Mouse (Mus musculus) hindbrain, embryonic 10.5 days (tissue): ENCODE results near the gene Brf1. TPM values are rescaled to one million over a fixed set of nuclear protein-coding genes. Genes with fewer than 3 reads are reported as not detected.

Source experiments
- DNase-seq: peaks from one replicate; pipeline ENCODE4 v3.0.0-alpha.2; 2017; ENCODE audit warnings: low spot score
- H3K27ac ChIP-seq: fragments of 300-500 bp; sonication (generic); 2 replicates; pipeline ENCODE4 v1.5.1; 2016; ENCODE audit warnings: mild to moderate bottlenecking, moderate library complexity
- H3K27me3 ChIP-seq: fragments of 300-500 bp; sonication (generic); 2 replicates; pipeline ENCODE4 v1.6.1; 2016; ENCODE audit warnings: mild to moderate bottlenecking; ENCODE audit not compliant: poor library complexity, insufficient read depth, severe bottlenecking
- H3K36me3 ChIP-seq: fragments of 300-500 bp; sonication (generic); 2 replicates; pipeline ENCODE4 v1.6.1; 2016; ENCODE audit warnings: mild to moderate bottlenecking, moderate library complexity
- H3K4me1 ChIP-seq: fragments of 300-500 bp; sonication (generic); replicated peaks from 2 replicates; pipeline ENCODE4 v1.6.1; 2016; ENCODE audit warnings: mild to moderate bottlenecking
- H3K4me3 ChIP-seq: fragments of 300-500 bp; sonication (generic); 2 replicates; pipeline ENCODE4 v1.5.1; 2016; ENCODE audit warnings: mild to moderate bottlenecking, moderate library complexity
- H3K9me3 ChIP-seq: fragments of 300-500 bp; sonication (generic); 2 replicates; pipeline ENCODE4 v1.6.1; 2016; ENCODE audit warnings: mild to moderate bottlenecking, moderate library complexity
- WGBS: fragments of 180-500 bp; shearing (Covaris S2); methylation state at CpG from one replicate; pipeline ENCODE4 v1.1.7; 2016; 5-methylcytosine and 5-hydroxymethylcytosine counted together
- polyA plus RNA-seq: library from polyadenylated mRNA; unstranded; fragments of >200 nt; fragmentation: Nextera tagmentation; extraction: Ambion mirVana; gene quantifications from 2 replicates; pipeline ENCODE4 v1.2.1, GENCODE M21; 2016

Gene Brf1
- polyA plus RNA-seq, 1 experiment from 2014 or later, result 55.4 TPM

DNA sequence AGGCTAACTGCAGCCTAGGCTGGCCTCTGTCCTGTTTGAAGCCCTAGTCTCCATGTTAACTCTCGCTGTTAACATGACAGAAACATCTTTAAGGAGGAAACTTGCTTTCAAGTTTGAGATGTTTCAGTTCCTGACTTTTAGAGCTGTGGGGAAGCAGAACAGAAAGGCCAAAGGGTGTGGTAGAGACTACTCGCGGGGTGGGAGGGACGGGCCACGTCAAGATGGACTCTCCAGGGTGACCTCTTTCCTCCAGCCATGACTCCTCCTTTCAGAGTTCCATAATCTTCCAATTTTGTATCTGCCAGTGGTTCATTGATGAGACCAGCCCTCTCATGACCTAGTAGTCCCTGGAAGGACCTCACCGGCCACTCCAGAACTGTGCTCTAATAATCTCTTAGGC, 30.9 kb upstream of the Brf1 start:
- peaks cover 15% of the 10 kb centered on the region for H3K36me3 ChIP-seq
- no peak overlapping the region for H3K4me3 ChIP-seq
- H3K27ac ChIP-seq, result peak overlapping the region; percentile 56
- H3K9me3 ChIP-seq, result no peaks in the 10 kb centered on the region
- no peak for DNase-seq
- H3K27me3 ChIP-seq, result no peaks in the 10 kb centered on the region
- peaks cover 61% of the 10 kb centered on the region for H3K4me1 ChIP-seq
- WGBS, result 92% methylated on average over 6 of the region's 6 CpGs

DNA sequence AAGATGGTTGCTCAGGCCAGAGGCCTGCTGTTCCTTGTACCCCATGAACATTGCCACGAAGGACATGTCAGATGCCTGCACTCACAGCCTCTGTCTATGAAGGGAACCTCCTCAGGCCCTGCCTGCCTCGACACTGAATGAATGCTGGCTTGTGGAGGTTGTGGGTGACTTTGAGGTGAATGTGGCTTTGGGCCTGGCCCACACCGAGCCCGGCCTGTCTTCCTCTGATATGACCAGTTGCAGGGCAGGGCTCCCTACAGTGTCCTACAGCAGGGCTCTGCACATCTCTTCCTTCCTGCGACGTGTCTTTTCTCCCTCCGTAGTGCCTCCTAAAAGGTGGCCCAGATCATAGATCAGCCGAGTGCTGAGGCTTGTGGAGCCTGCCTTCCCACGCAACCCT, 30.5 kb upstream of the Brf1 start:
- DNase-seq, result no peak
- 87% methylated on average over 9 of the region's 9 CpGs for WGBS
- H3K36me3 ChIP-seq, result peaks cover 18% of the 10 kb centered on the region
- H3K27me3 ChIP-seq, result no peaks in the 10 kb centered on the region
- H3K27ac ChIP-seq, result peak overlapping the region; percentile 56; the same call in 1 of the 2 replicates
- H3K9me3 ChIP-seq, result no peaks in the 10 kb centered on the region
- peaks cover 61% of the 10 kb centered on the region for H3K4me1 ChIP-seq
- no peak overlapping the region for H3K4me3 ChIP-seq

DNA sequence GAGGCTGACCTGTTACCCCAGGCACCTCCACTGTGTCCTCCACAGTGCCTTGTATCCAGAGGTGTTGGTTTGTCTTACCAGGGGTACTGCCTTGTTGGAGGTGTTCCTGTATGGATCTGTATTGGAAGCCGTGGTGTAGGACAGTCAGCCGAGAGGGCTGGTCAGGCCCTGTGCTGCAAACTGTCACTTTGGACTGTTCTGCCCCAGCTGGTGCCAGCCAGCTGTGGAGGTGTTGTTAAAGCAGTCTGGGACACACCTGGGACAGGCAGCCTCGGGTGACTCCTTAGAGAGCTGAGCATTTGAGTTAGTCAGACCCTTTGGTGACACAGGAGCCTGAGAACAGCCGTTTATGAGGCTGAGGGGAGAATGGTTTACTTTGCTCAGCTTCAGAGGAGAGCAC, 29.5 kb upstream of the Brf1 start:
- peaks cover 61% of the 10 kb centered on the region for H3K4me1 ChIP-seq
- DNase-seq, result no peak
- H3K9me3 ChIP-seq, result no peaks in the 10 kb centered on the region
- no peaks in the 10 kb centered on the region for H3K27me3 ChIP-seq
- H3K27ac ChIP-seq, result 0 out of 2 replicates have a peak overlapping the region, but pooled peaks have one; percentile 23
- 75% methylated on average over 4 of the region's 4 CpGs for WGBS
- H3K36me3 ChIP-seq, result peaks cover 28% of the 10 kb centered on the region
- no peak overlapping the region for H3K4me3 ChIP-seq

DNA sequence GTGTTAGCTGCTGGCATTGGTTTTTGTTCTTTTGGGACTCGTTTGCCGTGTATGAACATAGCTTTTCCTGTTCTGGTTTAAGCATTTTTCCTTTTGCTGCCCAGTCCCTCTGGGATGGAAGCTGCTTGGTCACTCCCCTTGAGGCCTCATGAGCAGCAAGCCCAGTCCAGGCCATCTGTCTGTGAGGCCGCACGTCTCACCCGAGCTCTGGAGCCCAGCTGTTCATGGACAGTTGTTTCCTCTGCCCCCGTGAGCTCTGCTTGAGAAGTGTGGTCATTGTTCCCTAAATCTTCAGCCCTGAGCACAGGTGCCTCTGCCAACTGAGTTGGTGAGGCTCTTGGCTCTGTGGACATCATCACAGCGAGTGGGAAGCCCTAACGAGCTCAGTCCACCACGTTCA, 28.4 kb upstream of the Brf1 start:
- Histone ChIP-seq H3K4me3 (no peak overlapping the region), H3K27ac (peak overlapping the region; percentile 76), H3K27me3 (no peaks in the 10 kb centered on the region), H3K36me3 (peaks cover 36% of the 10 kb centered on the region), H3K9me3 (no peaks in the 10 kb centered on the region), H3K4me1 (peaks cover 63% of the 10 kb centered on the region)
- 77% methylated on average over 9 of the region's 9 CpGs for WGBS
- peak; percentile 15 for DNase-seq

DNA sequence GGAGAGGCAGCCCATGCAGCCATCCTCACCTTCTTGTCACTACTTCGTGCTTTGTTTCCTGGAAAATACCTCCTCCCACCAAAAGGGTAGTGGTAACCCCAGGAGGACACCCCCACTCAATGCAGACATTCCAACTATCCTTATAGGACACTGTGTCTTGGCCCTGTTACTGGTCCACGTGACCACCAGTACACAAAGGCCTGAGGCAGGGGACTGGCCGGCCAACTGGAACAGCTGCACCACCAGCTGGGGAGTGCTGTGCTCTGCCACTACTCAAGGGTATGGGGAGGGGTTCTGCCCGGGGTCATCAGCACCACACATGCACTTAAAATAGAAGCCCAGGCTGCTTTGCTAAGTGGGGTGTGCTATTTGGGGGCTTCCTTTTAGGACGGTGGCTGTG, 27.6 kb upstream of the Brf1 start:
- H3K4me3 ChIP-seq, result no peak overlapping the region
- peaks cover 59% of the 10 kb centered on the region for H3K4me1 ChIP-seq
- peak overlapping the region; percentile 76 for H3K27ac ChIP-seq
- H3K27me3 ChIP-seq, result no peaks in the 10 kb centered on the region
- 54% methylated on average over 5 of the region's 5 CpGs for WGBS
- H3K36me3 ChIP-seq, result peaks cover 41% of the 10 kb centered on the region
- peak; percentile 54 for DNase-seq
- no peaks in the 10 kb centered on the region for H3K9me3 ChIP-seq

DNA sequence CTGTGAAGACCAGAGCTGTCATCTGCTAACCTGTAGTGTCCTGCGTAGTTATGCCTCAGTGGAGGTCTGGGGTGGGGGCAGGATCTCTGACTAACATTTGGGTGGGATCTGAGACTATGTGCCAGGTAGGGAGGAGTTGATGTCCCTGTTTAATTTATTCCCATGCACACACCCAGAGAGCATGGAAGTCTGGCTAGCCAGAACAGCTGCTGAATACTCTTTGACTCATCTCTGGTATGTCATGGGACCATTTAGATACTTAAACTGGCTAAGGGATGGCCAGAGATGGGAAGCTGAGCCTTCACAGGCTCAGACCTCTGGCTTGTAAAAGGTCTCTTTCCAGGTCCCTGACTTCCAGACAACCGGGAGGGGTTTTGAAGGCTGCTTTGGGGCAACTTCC, 27.0 kb upstream of the Brf1 start:
- Histone ChIP-seq H3K27ac (peak overlapping the region; percentile 76), H3K4me3 (no peak overlapping the region), H3K4me1 (peaks cover 53% of the 10 kb centered on the region), H3K9me3 (no peaks in the 10 kb centered on the region), H3K27me3 (no peaks in the 10 kb centered on the region), H3K36me3 (peaks cover 44% of the 10 kb centered on the region)
- WGBS, result 83% methylated on average over 2 of the region's 2 CpGs
- DNase-seq, result no peak

DNA sequence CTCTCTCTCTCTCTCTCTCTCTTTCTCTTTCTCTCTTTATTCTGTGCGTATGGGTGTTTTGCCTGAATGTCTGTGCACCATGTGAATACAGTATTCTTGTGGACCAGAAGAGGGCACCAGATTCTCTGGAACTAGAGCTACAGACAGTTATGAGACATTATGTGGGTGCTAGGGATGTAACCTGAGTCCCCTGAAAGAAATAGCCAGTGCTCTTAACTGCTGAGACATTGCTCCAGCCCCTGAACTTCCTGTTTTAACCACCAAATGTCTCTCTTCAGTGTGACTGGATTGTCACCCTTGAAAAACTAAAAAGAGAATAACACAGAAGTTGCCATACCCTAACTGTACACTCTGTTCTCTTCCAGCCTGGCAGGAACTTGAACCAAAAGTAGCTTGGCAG, 26.1 kb upstream of the Brf1 start:
- peaks cover 49% of the 10 kb centered on the region for H3K36me3 ChIP-seq
- no peak overlapping the region for H3K4me3 ChIP-seq
- no peaks in the 10 kb centered on the region for H3K27me3 ChIP-seq
- 95% methylated on average over 1 of the region's 1 CpGs for WGBS
- peaks cover 44% of the 10 kb centered on the region for H3K4me1 ChIP-seq
- no peaks in the 10 kb centered on the region for H3K9me3 ChIP-seq
- H3K27ac ChIP-seq, result no peak overlapping the region
- no peak for DNase-seq

DNA sequence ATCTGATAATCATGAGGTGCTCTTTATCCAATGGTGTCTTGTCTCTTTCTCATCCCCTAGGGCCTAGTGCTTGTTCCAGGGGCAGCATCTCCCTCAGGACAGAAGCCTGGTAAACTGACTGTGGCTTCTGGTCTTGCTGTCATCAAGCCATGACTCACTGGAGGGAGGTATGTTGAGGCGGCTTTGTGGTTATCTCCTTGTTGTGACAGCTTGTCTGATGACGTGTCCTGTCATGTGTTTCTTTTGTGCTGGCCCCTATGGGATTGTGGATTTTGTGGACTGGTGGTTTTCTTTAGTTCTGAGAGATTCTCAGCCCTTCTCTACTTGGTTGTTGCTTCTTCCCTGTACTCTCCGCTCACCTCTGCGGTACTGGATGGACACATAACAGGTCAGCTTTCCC, 22.6 kb upstream of the Brf1 start:
- Histone ChIP-seq H3K9me3 (no peaks in the 10 kb centered on the region), H3K27ac (no peak overlapping the region), H3K4me3 (no peak overlapping the region), H3K4me1 (peaks cover 17% of the 10 kb centered on the region), H3K36me3 (peaks cover 69% of the 10 kb centered on the region), H3K27me3 (no peaks in the 10 kb centered on the region)
- no peak for DNase-seq
- whole genome bisulfite sequencing, result 83% methylated on average over 4 of the region's 4 CpGs

DNA sequence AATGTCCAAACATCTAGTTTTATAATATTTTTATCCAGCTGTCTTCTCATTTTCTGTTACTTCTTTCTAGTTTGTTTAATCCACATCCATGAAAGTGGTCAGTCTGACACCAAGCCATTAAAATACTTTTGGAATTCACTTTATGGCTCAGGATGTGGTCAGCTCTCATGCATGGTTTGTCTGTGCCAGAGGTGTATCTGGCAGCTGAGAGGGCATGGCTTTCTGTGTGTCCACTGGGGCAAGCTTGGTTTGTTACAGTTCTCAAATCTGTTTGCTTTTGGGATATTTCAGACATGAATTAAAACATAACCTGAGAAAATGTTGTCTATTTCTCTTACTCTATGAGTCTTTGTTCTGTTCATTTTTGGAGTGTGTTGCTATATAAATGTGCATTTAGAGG, 21.0 kb upstream of the Brf1 start:
- H3K36me3 ChIP-seq, result peaks cover 58% of the 10 kb centered on the region

DNA sequence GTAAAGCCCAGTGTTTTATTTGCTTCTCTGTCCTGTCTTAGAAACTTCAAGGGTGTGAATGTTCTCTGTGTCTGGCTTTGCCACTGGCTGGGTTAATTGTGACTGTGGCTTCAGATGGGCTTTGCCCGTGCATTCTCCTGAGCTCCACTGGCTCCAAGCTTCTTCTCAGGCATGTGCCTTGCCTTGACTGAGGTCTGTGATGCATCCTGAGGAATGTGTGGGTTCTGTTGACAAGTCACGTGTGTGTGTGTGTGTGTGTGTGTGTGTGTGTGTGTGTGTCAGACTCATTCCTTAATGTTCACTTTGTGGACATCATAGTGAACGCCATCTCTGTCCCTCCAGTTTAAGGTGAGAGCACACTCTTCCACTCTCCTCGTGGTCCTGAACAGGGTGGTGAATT, 18.3 kb upstream of the Brf1 start:
- H3K27me3 ChIP-seq, result no peaks in the 10 kb centered on the region
- DNase-seq, result no peak
- no peak overlapping the region for H3K27ac ChIP-seq
- peaks cover 37% of the 10 kb centered on the region for H3K36me3 ChIP-seq
- H3K4me3 ChIP-seq, result no peak overlapping the region
- WGBS, result 87% methylated on average over 4 of the region's 4 CpGs
- peaks cover 36% of the 10 kb centered on the region for H3K4me1 ChIP-seq
- H3K9me3 ChIP-seq, result no peaks in the 10 kb centered on the region

More for the DNA sequence above, 21.0 kb upstream of the Brf1 start:
- Histone ChIP-seq H3K4me1 (peaks cover 20% of the 10 kb centered on the region), H3K4me3 (no peak overlapping the region), H3K27me3 (no peaks in the 10 kb centered on the region), H3K9me3 (no peaks in the 10 kb centered on the region), H3K27ac (no peak overlapping the region)
- DNase-seq, result no peak

DNA sequence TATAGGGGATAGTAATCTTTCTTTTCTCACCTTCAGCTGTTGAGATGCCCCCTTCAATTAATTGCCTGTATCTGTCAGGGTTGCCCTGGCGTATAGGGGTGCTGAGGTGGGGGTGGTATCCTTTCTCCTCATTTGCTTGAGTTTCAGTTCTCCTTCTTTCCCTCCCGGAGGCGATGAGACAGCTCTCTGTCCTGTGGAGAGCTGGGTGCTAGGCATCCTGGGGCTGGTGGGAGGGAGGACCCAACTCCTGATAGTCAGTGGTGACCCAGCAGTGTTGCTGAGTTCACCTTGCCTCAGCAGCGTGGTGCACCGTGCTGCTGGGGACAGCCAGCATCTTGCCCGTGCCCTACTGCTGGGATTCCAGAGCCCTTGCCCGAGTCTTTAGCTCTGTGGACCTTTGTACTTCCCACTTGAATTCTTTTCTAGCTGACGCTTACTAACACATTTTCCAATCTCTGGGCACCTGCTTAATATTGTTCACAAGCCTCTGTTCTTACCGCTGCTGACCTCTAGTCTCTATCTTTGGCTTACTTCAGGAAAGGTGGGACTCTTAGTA, 17.0 kb upstream of the Brf1 start:
- peaks cover 48% of the 10 kb centered on the region for H3K4me1 ChIP-seq
- H3K27ac ChIP-seq, result no peak overlapping the region
- no peaks in the 10 kb centered on the region for H3K27me3 ChIP-seq
- H3K9me3 ChIP-seq, result no peaks in the 10 kb centered on the region
- peaks cover 29% of the 10 kb centered on the region for H3K36me3 ChIP-seq
- WGBS, result 83% methylated on average over 9 of the region's 9 CpGs
- no peak for DNase-seq
- H3K4me3 ChIP-seq, result no peak overlapping the region

DNA sequence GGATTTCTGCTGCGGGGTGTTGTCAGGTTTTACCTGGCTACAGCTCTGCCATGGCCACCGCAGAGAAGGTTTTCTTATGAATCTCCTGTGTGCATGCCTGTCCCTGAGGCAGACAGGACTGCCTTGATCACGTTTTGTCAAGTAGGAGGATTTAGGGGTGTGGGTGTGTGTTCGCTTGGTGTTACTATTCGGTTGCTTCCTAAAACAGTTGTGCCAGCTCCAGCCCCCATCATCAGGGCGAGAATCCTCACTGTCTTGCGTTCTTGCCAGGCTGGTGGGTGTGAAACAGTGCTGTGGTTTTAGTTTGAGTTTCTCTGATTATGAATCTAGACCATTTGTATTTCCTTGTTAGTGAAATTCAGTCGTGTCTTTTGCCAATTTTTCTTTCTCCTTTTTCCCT, 16.5 kb upstream of the Brf1 start:
- Histone ChIP-seq H3K4me1 (peaks cover 48% of the 10 kb centered on the region), H3K4me3 (no peak overlapping the region), H3K27ac (no peak overlapping the region), H3K9me3 (no peaks in the 10 kb centered on the region), H3K27me3 (no peaks in the 10 kb centered on the region), H3K36me3 (peaks cover 27% of the 10 kb centered on the region)
- 79% methylated on average over 8 of the region's 8 CpGs for whole genome bisulfite sequencing
- DNase-seq, result no peak

DNA sequence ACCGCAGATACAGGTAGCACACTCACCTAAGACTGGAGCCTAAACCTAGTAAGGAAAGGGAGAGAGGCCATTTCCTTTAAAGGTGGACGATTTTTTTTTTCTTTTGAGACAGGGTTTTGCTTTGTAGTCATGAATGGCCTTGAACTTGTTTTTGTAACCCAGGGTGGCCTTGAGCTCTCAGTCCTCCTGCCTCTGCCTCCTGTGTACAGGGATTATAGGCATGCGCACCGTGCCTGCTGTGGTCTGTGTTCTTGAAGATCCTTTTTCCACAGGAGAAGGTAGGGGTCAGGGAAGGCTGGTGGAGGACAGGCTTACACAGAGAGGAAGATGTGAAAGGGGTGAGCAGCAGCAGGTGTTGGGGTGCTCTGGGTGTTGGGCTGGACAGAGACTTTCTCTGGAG, 15.5 kb upstream of the Brf1 start:
- Histone ChIP-seq H3K27me3 (no peaks in the 10 kb centered on the region), H3K4me1 (peaks cover 48% of the 10 kb centered on the region), H3K27ac (0 out of 2 replicates have a peak overlapping the region, but pooled peaks have one; percentile 97), H3K4me3 (peak overlapping the region; percentile 97), H3K9me3 (no peaks in the 10 kb centered on the region), H3K36me3 (peaks cover 19% of the 10 kb centered on the region)
- 77% methylated on average over 4 of the region's 4 CpGs for WGBS
- no peak for DNase-seq
